Mouse (Mus musculus) hindbrain, embryonic 12.5 days (tissue): Measurements from ENCODE around the gene Gm17617. TPM values are rescaled to one million over a fixed set of nuclear protein-coding genes. Genes with fewer than 3 reads are reported as not detected.
"Not testable (repeated sequence)": the region's sequence is repeated elsewhere in the genome, so short reads cannot be mapped to it uniquely, and the experiment has no call there.

ENCODE experiments used
- ATAC-seq: fragments of 200-750 bp; cut with Nextera tagmentation; 2 replicates; pipeline ENCODE4 v1.8.0; 2017; ENCODE audit warnings: moderate TSS enrichment; ENCODE audit not compliant: low FRiP score
- H3K27ac ChIP-seq: fragments of 300-500 bp; sonication (generic); 2 replicates; pipeline ENCODE4 v1.5.1; 2016; ENCODE audit warnings: mild to moderate bottlenecking
- H3K27me3 ChIP-seq: fragments of 300-500 bp; sonication (generic); 2 replicates; pipeline ENCODE4 v1.6.1; 2016; ENCODE audit warnings: mild to moderate bottlenecking
- H3K36me3 ChIP-seq: fragments of 300-500 bp; sonication (generic); 2 replicates; pipeline ENCODE4 v1.6.1; 2016; ENCODE audit warnings: mild to moderate bottlenecking
- H3K4me1 ChIP-seq: fragments of 300-500 bp; sonication (generic); 2 replicates; pipeline ENCODE4 v1.6.1; 2016
- H3K4me2 ChIP-seq: fragments of 300-500 bp; sonication (generic); replicated peaks from 2 replicates; pipeline ENCODE4 v1.6.1; 2016; ENCODE audit warnings: mild to moderate bottlenecking
- H3K4me3 ChIP-seq: fragments of 300-500 bp; sonication (generic); 2 replicates; pipeline ENCODE4 v1.5.1; 2016; ENCODE audit warnings: mild to moderate bottlenecking
- H3K9ac ChIP-seq: fragments of 300-500 bp; sonication (generic); 2 replicates; pipeline ENCODE4 v1.6.1; 2016; ENCODE audit warnings: mild to moderate bottlenecking, moderate library complexity
- H3K9me3 ChIP-seq: fragments of 300-500 bp; sonication (generic); replicated peaks from 2 replicates; pipeline ENCODE4 v1.6.1; 2016; ENCODE audit warnings: mild to moderate bottlenecking
- WGBS: fragments of 180-500 bp; shearing (Covaris S2); methylation state at CpG from one replicate; pipeline ENCODE4 v1.1.7; 2016; 5-methylcytosine and 5-hydroxymethylcytosine counted together
- polyA plus RNA-seq: library from polyadenylated mRNA; unstranded; fragments of >200 nt; fragmentation: Nextera tagmentation; extraction: Ambion mirVana; gene quantifications from 2 replicates; pipeline ENCODE4 v1.2.1, GENCODE M21; 2016

Gm17617 gene
- polyA plus RNA-seq, 1 experiment from 2014 or later = not detected

GRCm38 (mm10) chr13:55107116-55107515 lies 26.2 kb downstream of the Gm17617 start:
- 91% methylated on average over 4 of the region's 4 CpGs for WGBS

GRCm38 (mm10) chr13:55105953-55106691 lies 27.2 kb downstream of the Gm17617 start:
- Histone ChIP-seq H3K4me2 (peak overlapping the region; percentile 86), H3K36me3 (peaks cover 18% of the 10 kb centered on the region), H3K9ac (peak overlapping the region; percentile 83), H3K9me3 (no peaks in the 10 kb centered on the region), H3K4me1 (peaks cover 12% of the 10 kb centered on the region), H3K4me3 (peak overlapping the region; percentile 75), H3K27me3 (no peaks in the 10 kb centered on the region), H3K27ac (peak overlapping the region; percentile 84; the same call in 1 of the 2 replicates)
- ATAC-seq = no peak
- 24% methylated on average over 8 of the region's 8 CpGs for WGBS

More at GRCm38 (mm10) chr13:55107116-55107515, 26.2 kb downstream of the Gm17617 start:
- Histone ChIP-seq H3K36me3 (peaks cover 18% of the 10 kb centered on the region), H3K9me3 (no peaks in the 10 kb centered on the region), H3K4me2 (no peak overlapping the region), H3K27me3 (no peaks in the 10 kb centered on the region), H3K27ac (no peak overlapping the region), H3K4me1 (peaks cover 12% of the 10 kb centered on the region), H3K9ac (no peak overlapping the region), H3K4me3 (no peak overlapping the region)
- ATAC-seq = no peak

GRCm38 (mm10) chr13:55105045-55105952 lies 28.0 kb downstream of the Gm17617 start, which contains the start of gene Zfp346:
TSS of gene Zfp346 (plus strand) at chr13:55105311.
- Histone ChIP-seq H3K9ac (peak within 1 kb of the TSS; percentile 83), H3K4me2 (peak within 1 kb of the TSS; percentile 86), H3K4me1 (peaks cover 12% of the 10 kb centered on the region), H3K27me3 (no peaks in the 10 kb centered on the region), H3K9me3 (no peaks in the 10 kb centered on the region), H3K4me3 (peak within 1 kb of the TSS; percentile 75), H3K36me3 (peaks cover 18% of the 10 kb centered on the region), H3K27ac (peak within 1 kb of the TSS; percentile 84)
- peak; percentile 90 for ATAC-seq
- 1% methylated on average over 65 of the region's 66 CpGs for WGBS

GRCm38 (mm10) chr13:55103351-55103750 lies 30.0 kb downstream of the Gm17617 start:
- Histone ChIP-seq H3K4me1 (peaks cover 18% of the 10 kb centered on the region), H3K9me3 (no peaks in the 10 kb centered on the region), H3K27ac (no peak overlapping the region), H3K9ac (no peak overlapping the region), H3K36me3 (peaks cover 11% of the 10 kb centered on the region), H3K4me3 (no peak overlapping the region), H3K4me2 (no peak overlapping the region), H3K27me3 (no peaks in the 10 kb centered on the region)
- 63% methylated on average over 2 of the region's 2 CpGs for WGBS
- no peak for ATAC-seq

GRCm38 (mm10) chr13:55102366-55102765 lies 31.0 kb downstream of the Gm17617 start:
- Histone ChIP-seq H3K4me1 (peaks cover 18% of the 10 kb centered on the region), H3K4me3 (no peak overlapping the region), H3K9me3 (no peaks in the 10 kb centered on the region), H3K9ac (no peak overlapping the region), H3K27me3 (no peaks in the 10 kb centered on the region), H3K27ac (no peak overlapping the region), H3K36me3 (peaks cover 1% of the 10 kb centered on the region; the same call in 1 of the 2 replicates), H3K4me2 (no peak overlapping the region)
- WGBS = 92% methylated on average over 3 of the region's 3 CpGs
- no peak for ATAC-seq

GRCm38 (mm10) chr13:55101627-55102026 lies 31.7 kb downstream of the Gm17617 start:
- 94% methylated on average over 11 of the region's 11 CpGs for WGBS
- no peak overlapping the region for H3K4me3 ChIP-seq
- H3K4me2 ChIP-seq = no peak overlapping the region
- H3K4me1 ChIP-seq = peaks cover 14% of the 10 kb centered on the region
- no peaks in the 10 kb centered on the region for H3K36me3 ChIP-seq
- no peak overlapping the region for H3K27ac ChIP-seq
- no peaks in the 10 kb centered on the region for H3K9me3 ChIP-seq
- no peak for ATAC-seq
- no peaks in the 10 kb centered on the region for H3K27me3 ChIP-seq
- H3K9ac ChIP-seq = no peak overlapping the region

GRCm38 (mm10) chr13:55099726-55100478 lies 33.4 kb downstream of the Gm17617 start, which contains the start of gene Uimc1:
TSS of gene Uimc1 (minus strand) at chr13:55100300.
- Histone ChIP-seq H3K4me3 (peak within 1 kb of the TSS; percentile 80), H3K27ac (peak within 1 kb of the TSS; percentile 93), H3K9ac (peak within 1 kb of the TSS; percentile 91), H3K9me3 (no peaks in the 10 kb centered on the region), H3K27me3 (no peaks in the 10 kb centered on the region), H3K4me2 (peak within 1 kb of the TSS; percentile 57), H3K36me3 (no peaks in the 10 kb centered on the region), H3K4me1 (peaks cover 6% of the 10 kb centered on the region)
- WGBS = under 1% methylated on average over 80 of the region's 81 CpGs
- peak; percentile 89 for ATAC-seq

- Histone ChIP-seq H3K4me1 (peaks cover 6% of the 10 kb centered on the region), H3K27me3 (no peaks in the 10 kb centered on the region), H3K9me3 (no peaks in the 10 kb centered on the region), H3K27ac (peak overlapping the region; percentile 93; the same call in 1 of the 2 replicates), H3K9ac (peak overlapping the region; percentile 91), H3K4me2 (peak overlapping the region; percentile 57), H3K4me3 (peak overlapping the region; percentile 80), H3K36me3 (no peaks in the 10 kb centered on the region)
- WGBS = 39% methylated on average over 20 of the region's 20 CpGs
- no peak for ATAC-seq
Observed at GRCm38 (mm10) chr13:55099066-55099725, 34.2 kb downstream of the Gm17617 start.

- not testable (repeated sequence) for H3K27me3 ChIP-seq, H3K4me1 ChIP-seq, H3K4me2 ChIP-seq, H3K9ac ChIP-seq, H3K4me3 ChIP-seq, ATAC-seq, H3K9me3 ChIP-seq, H3K36me3 ChIP-seq, H3K27ac ChIP-seq
- 89% methylated on average over 3 of the region's 3 CpGs for WGBS
Observed at GRCm38 (mm10) chr13:55097841-55098240, 35.5 kb downstream of the Gm17617 start.

- no peaks in the 10 kb centered on the region for H3K9me3 ChIP-seq
- no peak overlapping the region for H3K9ac ChIP-seq
- no peaks in the 10 kb centered on the region for H3K4me1 ChIP-seq
- ATAC-seq = no peak
- H3K4me3 ChIP-seq = no peak overlapping the region
- H3K4me2 ChIP-seq = no peak overlapping the region
- no peaks in the 10 kb centered on the region for H3K27me3 ChIP-seq
- H3K36me3 ChIP-seq = peaks cover 9% of the 10 kb centered on the region
- 94% methylated on average over 4 of the region's 4 CpGs for WGBS
- H3K27ac ChIP-seq = no peak overlapping the region
Observed at GRCm38 (mm10) chr13:55092588-55092987, 40.8 kb downstream of the Gm17617 start.
